Mouse (Mus musculus) effector memory CD4-positive, alpha-beta T cell, adult 5 months (primary cell): ENCODE results near the gene Gm10439. TPM values are rescaled to one million over a fixed set of nuclear protein-coding genes. Genes with fewer than 3 reads are reported as not detected.

Experiments
- polyA plus RNA-seq: library from polyadenylated mRNA; unstranded; fragments of 100-300 nt; shearing (Covaris generic); gene quantifications from one replicate; pipeline ENCODE4 v1.2.1, GENCODE M21; 2017

Gm10439 gene
- not detected for polyA plus RNA-seq

DNA sequence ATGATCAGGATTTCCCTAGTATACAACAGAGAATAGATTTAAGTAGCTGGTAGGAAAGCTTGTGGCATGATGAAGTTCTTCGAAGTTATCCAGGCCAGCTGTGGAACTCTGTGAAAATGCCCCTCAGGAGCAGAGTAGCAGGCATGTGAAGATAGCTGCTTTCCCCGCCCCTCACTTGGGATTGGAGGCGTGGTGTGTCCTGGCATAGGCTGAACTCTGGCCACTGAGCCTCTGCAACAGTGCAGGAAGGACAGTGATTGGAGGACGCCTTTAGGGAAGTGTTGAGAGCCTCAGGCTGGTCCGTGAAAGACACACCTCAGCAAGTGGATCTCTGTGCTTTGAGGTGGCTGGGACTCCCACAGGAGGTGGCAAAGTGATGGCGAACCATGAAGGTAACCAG is at the start of gene Gm10439:
TSS of gene Gm10439 (plus strand) at position 301 of the 400 bp plus-strand sequence.

Other genes starting within 250 kb of the Gm10439 start
- not detected for gene Gm15085, start 147.0 kb upstream of the Gm10439 start, polyA plus RNA-seq
- gene Gm15097, start 189.9 kb downstream of the Gm10439 start, polyA plus RNA-seq, result not detected